ENCODE assay signal across 8 mouse cellular contexts in genomic region chr8:125568421-125568850, GRCm38 (mm10). TPM values are rescaled to one million over a fixed set of nuclear protein-coding genes. Genes with fewer than 3 reads are reported as not detected.
DNase-seq lines count a peak whose midpoint lies in the region; ATAC-seq and TF ChIP-seq lines count a peak whose summit lies in the region.

No protein-coding gene starts in this region.

- CTCF ChIA-PET in Patski (lab: Charles Lee), result interaction anchor here (1.1 to 1.4 kb wide), 6 partner anchors 71 to 384 kb away, joined by 3 to 4 read pairs (median 4); no protein-coding TSS in a partner anchor

- 7% methylated on average over 14 of the region's 14 CpGs for WGBS in forebrain, embryonic 12.5 days
- WGBS in intestine, embryonic 15.5 days, result 2% methylated on average over 14 of the region's 14 CpGs
- WGBS in stomach, embryonic 15.5 days, result 3% methylated on average over 14 of the region's 14 CpGs

- peak; percentile 66 for ATAC-seq in Patski
- no peak for ATAC-seq in forebrain, embryonic 12.5 days (ENCODE audit: low FRiP score)
- ATAC-seq in intestine, embryonic 15.5 days, result no peak
- ATAC-seq in stomach, embryonic 15.5 days (ENCODE audit: insufficient read depth, low FRiP score, low read depth), result no peak

- no peak for TF ChIP-seq CTCF in layer of hippocampus, adult 2 months (conservative IDR thresholded peaks at IDR 0.05)
- TF ChIP-seq CTCF in Patski (IDR thresholded peaks at IDR 0.05), result no peak

- H3K4me2 ChIP-seq in forebrain, embryonic 12.5 days, result peak overlapping the region; percentile 93
- H3K4me2 ChIP-seq in intestine, embryonic 15.5 days (replicated peaks), result peak overlapping the region; percentile 82
- H3K4me2 ChIP-seq in stomach, embryonic 15.5 days, result peak overlapping the region; percentile 98

- DNase-seq in layer of hippocampus, adult 2 months (ENCODE audit: low spot score in 2 of 2), result no peak
- DNase-seq in layer of hippocampus, postnatal 10 days (ENCODE audit: low spot score in 2 of 2), result no peak
- DNase-seq in Patski (ENCODE audit: low read depth, low spot score), result peak; percentile 58
- peak; percentile 35 for DNase-seq in lung, postnatal 25 days (ENCODE audit: low spot score)
- no peak for DNase-seq in spleen, postnatal 10 days (ENCODE audit: low spot score in 2 of 2)

- H3K27me3 ChIP-seq in Patski, result no peaks in the 10 kb centered on the region
- H3K27me3 ChIP-seq in forebrain, embryonic 12.5 days, result peaks cover 11% of the 10 kb centered on the region
- no peaks in the 10 kb centered on the region for H3K27me3 ChIP-seq in intestine, embryonic 15.5 days (replicated peaks)
- no peaks in the 10 kb centered on the region for H3K27me3 ChIP-seq in stomach, embryonic 15.5 days (replicated peaks)

- POLR2A ChIA-PET in Patski (lab: Charles Lee), result interaction anchor here (0.7 to 1.3 kb wide), 6 partner anchors 10 to 1123 kb away, joined by 3 to 4 read pairs (median 3); no protein-coding TSS in a partner anchor

- H3K4me3 ChIP-seq in layer of hippocampus, adult 2 months, result peak overlapping the region; percentile 91
- peak overlapping the region; percentile 83 for H3K4me3 ChIP-seq in forebrain, embryonic 12.5 days (replicated peaks)
- H3K4me3 ChIP-seq in intestine, embryonic 15.5 days (replicated peaks), result peak overlapping the region; percentile 85
- H3K4me3 ChIP-seq in stomach, embryonic 15.5 days (replicated peaks), result peak overlapping the region; percentile 64

- H3K9me3 ChIP-seq in forebrain, embryonic 12.5 days, result no peaks in the 10 kb centered on the region
- H3K9me3 ChIP-seq in intestine, embryonic 15.5 days, result no peaks in the 10 kb centered on the region
- no peaks in the 10 kb centered on the region for H3K9me3 ChIP-seq in stomach, embryonic 15.5 days

- peaks cover 46% of the 10 kb centered on the region for H3K4me1 ChIP-seq in forebrain, embryonic 12.5 days
- H3K4me1 ChIP-seq in intestine, embryonic 15.5 days (replicated peaks), result peaks cover 13% of the 10 kb centered on the region
- peaks cover 10% of the 10 kb centered on the region for H3K4me1 ChIP-seq in stomach, embryonic 15.5 days

- H3K9ac ChIP-seq in forebrain, embryonic 12.5 days, result peak overlapping the region; percentile 54
- peak overlapping the region; percentile 28; the same call in 1 of the 2 replicates for H3K9ac ChIP-seq in intestine, embryonic 15.5 days
- no peak overlapping the region; the same call in 1 of the 2 replicates for H3K9ac ChIP-seq in stomach, embryonic 15.5 days

- peak overlapping the region; percentile 90 for H3K27ac ChIP-seq in layer of hippocampus, adult 2 months
- H3K27ac ChIP-seq in forebrain, embryonic 12.5 days, result no peak overlapping the region
- H3K27ac ChIP-seq in intestine, embryonic 15.5 days, result no peak overlapping the region
- H3K27ac ChIP-seq in stomach, embryonic 15.5 days, result no peak overlapping the region

- H3K36me3 ChIP-seq in forebrain, embryonic 12.5 days (replicated peaks), result no peaks in the 10 kb centered on the region
- H3K36me3 ChIP-seq in intestine, embryonic 15.5 days, result no peaks in the 10 kb centered on the region
- no peaks in the 10 kb centered on the region for H3K36me3 ChIP-seq in stomach, embryonic 15.5 days

- in situ Hi-C loops in Patski (cut with MboI; ENCODE audit: low pct_unique_long_range_greater_than_20kb), result loop anchor here (5.0 to 10.0 kb wide), 5 partner anchors 76 to 386 kb away; no protein-coding TSS in a partner anchor

RNA-seq across cellular contexts. Expression of gene Sipa1l2, which starts 1.2 kb away (rescaled TPM):
- 10 to 100 TPM; 69.5 to 72.1 TPM for total RNA-seq in layer of hippocampus, adult 2 months (2021)
- 10 to 100 TPM; 29.9 to 31.2 TPM for total RNA-seq in layer of hippocampus, postnatal 10 days (2021)
- polyA plus RNA-seq in Patski (2021), result 20.4 TPM
- 33.2 and 37.2 TPM in 2 replicates for polyA plus RNA-seq in forebrain, embryonic 12.5 days (2016; fragmentation: Nextera tagmentation; extraction: Ambion mirVana)
- 7.4 and 7.6 TPM in 2 replicates for polyA plus RNA-seq in intestine, embryonic 15.5 days (2015; fragmentation: Nextera tagmentation; extraction: Ambion mirVana)
- 8.3 and 9.7 TPM in 2 replicates for polyA plus RNA-seq in stomach, embryonic 15.5 days (2015; fragmentation: Nextera tagmentation; extraction: Ambion mirVana)

Comparison
In these comparisons a context has a peak if more than half of its experiments do, and no peak if none do; other contexts are left out.
1. DNase-seq: peak in Patski (single experiment) and lung, postnatal 25 days (single experiment); none in layer of hippocampus, adult 2 months (0 of 2), layer of hippocampus, postnatal 10 days (0 of 2) and spleen, postnatal 10 days (0 of 2).
2. Peak in every context shown above with its lines, with median percentiles within 50 percentile points of each other: H3K4me3 ChIP-seq and H3K4me2 ChIP-seq.